ENCODE assay signal across 13 mouse cellular contexts in genomic region chr10:18341444-18342196, GRCm38 (mm10). TPM values are rescaled to one million over a fixed set of nuclear protein-coding genes. Genes with fewer than 3 reads are reported as not detected.
DNase-seq lines count a peak whose midpoint lies in the region; ATAC-seq lines count a peak whose summit lies in the region.
"Had no signal": no experiment of that assay in that cellular context is flagged by ENCODE, and none has a peak within 500 bp of the region (broad histone marks: within the 10 kb centered on the region; RNA-seq: fewer than 3 reads in every experiment).

No protein-coding gene starts in this region.

- no peaks in the 10 kb centered on the region for H3K36me3 ChIP-seq in kidney, embryonic 16.5 days (ENCODE audit: insufficient read depth, low read length)
- no peaks in the 10 kb centered on the region for H3K36me3 ChIP-seq in forebrain, embryonic 13.5 days (ENCODE audit: poor library complexity, severe bottlenecking)
- no peaks in the 10 kb centered on the region for H3K36me3 ChIP-seq in stomach, embryonic 14.5 days (ENCODE audit: control insufficient read depth, insufficient read depth, low read length)

- 32% methylated on average over 15 of the region's 15 CpGs for WGBS in kidney, embryonic 16.5 days
- 13% methylated on average over 15 of the region's 15 CpGs for WGBS in forebrain, embryonic 13.5 days
- WGBS in stomach, embryonic 14.5 days, result 28% methylated on average over 15 of the region's 15 CpGs

- DNase-seq in embryo, embryonic 10 days (ENCODE audit: low spot score), result peak; percentile 39
- DNase-seq in embryo, embryonic 9.5 days (ENCODE audit: extremely low spot score), result no peak
- DNase-seq in kidney, postnatal 36 days, result no peak
- DNase-seq in urinary bladder, postnatal 25 days (ENCODE audit: low spot score), result no peak
- no peak for DNase-seq in cerebellum, postnatal 10 days
- DNase-seq: gastrocnemius, postnatal 14 days; heart, postnatal 10 days; thymus, postnatal 14 days had no signal

- no peaks in the 10 kb centered on the region for H3K27me3 ChIP-seq in kidney, embryonic 16.5 days (ENCODE audit: insufficient read depth, low read length)
- no peaks in the 10 kb centered on the region for H3K27me3 ChIP-seq in forebrain, embryonic 13.5 days
- H3K27me3 ChIP-seq in stomach, embryonic 14.5 days (ENCODE audit: control insufficient read depth, insufficient read depth, low read length), result no peaks in the 10 kb centered on the region

- no peak overlapping the region for H3K4me3 ChIP-seq in kidney, embryonic 16.5 days (ENCODE audit: low read length)
- H3K4me3 ChIP-seq in forebrain, embryonic 13.5 days, result no peak overlapping the region
- H3K4me3 ChIP-seq in stomach, embryonic 14.5 days (ENCODE audit: low read depth, low read length), result no peak overlapping the region
- H3K4me3 ChIP-seq: erythroblast, embryonic 14.5 days had no signal

- H3K9me3 ChIP-seq in kidney, embryonic 16.5 days (ENCODE audit: low read length), result no peaks in the 10 kb centered on the region
- no peaks in the 10 kb centered on the region for H3K9me3 ChIP-seq in forebrain, embryonic 13.5 days (replicated peaks)
- no peaks in the 10 kb centered on the region for H3K9me3 ChIP-seq in stomach, embryonic 14.5 days (ENCODE audit: control insufficient read depth, low read depth, low read length)

- ATAC-seq in kidney, embryonic 16.5 days (ENCODE audit: low FRiP score, low TSS enrichment), result peak; percentile 28; the same call in 1 of the 2 replicates
- no peak for ATAC-seq in forebrain, embryonic 13.5 days
- ATAC-seq in stomach, embryonic 14.5 days (ENCODE audit: insufficient number of reproducible peaks, insufficient read depth, low FRiP score, low read depth), result no peak

- no peak overlapping the region; the same call in 1 of the 2 replicates for H3K27ac ChIP-seq in kidney, embryonic 16.5 days (ENCODE audit: low read length)
- no peak overlapping the region for H3K27ac ChIP-seq in forebrain, embryonic 13.5 days
- no peak overlapping the region; the same call in 1 of the 2 replicates for H3K27ac ChIP-seq in stomach, embryonic 14.5 days (ENCODE audit: low read length)
- H3K27ac ChIP-seq: liver, embryonic 14.5 days had no signal

- H3K4me2 ChIP-seq in kidney, embryonic 16.5 days (replicated peaks; ENCODE audit: low read depth, low read length), result peak overlapping the region; percentile 11; the same call in 1 of the 2 replicates
- H3K4me2 ChIP-seq in forebrain, embryonic 13.5 days, result peak overlapping the region; percentile 25; the same call in 1 of the 2 replicates
- 0 out of 2 replicates have a peak overlapping the region, but pooled peaks have one; percentile 0 for H3K4me2 ChIP-seq in stomach, embryonic 14.5 days (replicated peaks; ENCODE audit: low read depth, low read length)

- H3K9ac ChIP-seq in kidney, embryonic 16.5 days (replicated peaks; ENCODE audit: low read length), result no peak overlapping the region
- no peak overlapping the region for H3K9ac ChIP-seq in forebrain, embryonic 13.5 days
- no peak overlapping the region for H3K9ac ChIP-seq in stomach, embryonic 14.5 days (replicated peaks; ENCODE audit: low read depth, low read length)
- H3K9ac ChIP-seq: liver, embryonic 14.5 days had no signal

- H3K4me1 ChIP-seq in kidney, embryonic 16.5 days (ENCODE audit: insufficient read depth, low read length), result peaks cover 7% of the 10 kb centered on the region; the same call in 1 of the 2 replicates
- H3K4me1 ChIP-seq in forebrain, embryonic 13.5 days, result peaks cover 13% of the 10 kb centered on the region; the same call in 1 of the 2 replicates
- H3K4me1 ChIP-seq in stomach, embryonic 14.5 days (ENCODE audit: control insufficient read depth, insufficient read depth, low read length), result no peaks in the 10 kb centered on the region

RNA-seq across cellular contexts. Expression of gene Nhsl1, which starts 22.8 kb away (rescaled TPM):
- 9.3 and 10.7 TPM in 2 replicates for polyA plus RNA-seq in kidney, embryonic 16.5 days (2015; fragmentation: Nextera tagmentation; extraction: Ambion mirVana)
- 14.2 and 16.3 TPM in 2 replicates for polyA plus RNA-seq in forebrain, embryonic 13.5 days (2015; fragmentation: Nextera tagmentation; extraction: Ambion mirVana)
- polyA plus RNA-seq in stomach, embryonic 14.5 days (2014; fragmentation: Nextera tagmentation; extraction: Ambion mirVana), result 10.6 and 10.9 TPM in 2 replicates
- polyA plus RNA-seq: erythroblast, embryonic 14.5 days had no signal
